Mouse (Mus musculus): ENCODE data around the gene Zfp784.

DNA sequence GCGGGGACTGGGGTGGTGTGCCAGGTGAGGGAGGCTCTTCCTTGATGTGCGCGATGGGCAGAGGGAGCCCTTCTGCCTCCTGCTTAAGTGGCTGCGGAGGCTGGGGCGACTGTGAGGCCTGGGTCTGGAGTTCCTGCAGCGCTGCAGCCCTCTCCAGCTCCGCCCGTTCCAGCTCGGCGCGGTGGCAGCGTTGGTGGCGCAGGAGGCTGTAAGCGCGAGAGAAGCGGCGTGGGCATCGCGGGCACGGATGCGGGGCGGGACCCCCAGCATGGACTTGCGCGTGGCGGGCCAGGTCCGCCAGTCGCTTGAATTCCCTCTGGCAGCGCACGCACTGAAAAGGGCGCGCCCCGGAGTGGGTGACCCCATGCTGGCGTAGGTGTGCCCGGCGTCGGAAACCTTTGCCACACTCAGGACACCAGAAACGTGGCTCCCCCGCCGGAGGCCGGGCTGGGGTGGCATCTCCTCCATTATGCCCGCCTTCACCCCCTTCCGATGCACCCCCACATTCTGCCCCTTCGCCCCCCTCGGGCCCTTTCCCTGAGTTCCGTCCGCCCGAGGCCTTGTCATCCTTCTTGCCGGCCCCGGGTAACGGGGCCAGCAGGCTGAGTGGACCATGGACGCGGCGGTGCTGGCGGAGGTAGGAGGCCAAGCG is 44.8 kb downstream of the Zfp784 start:
- TF ChIP-seq POLR2A (IDR thresholded peaks at IDR 0.05; ENCODE audit: control insufficient read depth, extremely low read depth, insufficient read depth, low read length, poor library complexity) (no peak), CTCF (IDR thresholded peaks at IDR 0.05; ENCODE audit: borderline replicate concordance, control insufficient read depth, extremely low read depth, insufficient read depth, low read length, poor library complexity) (no peak)

Data from thymus, adult 2 months (tissue).